Mouse (Mus musculus) gastrocnemius, postnatal 25 days (tissue): Measurements from ENCODE around the gene Mroh9. TPM values are rescaled to one million over a fixed set of nuclear protein-coding genes. Genes with fewer than 3 reads are reported as not detected.

Source experiments
- DNase-seq: peaks from one replicate; pipeline ENCODE4 v3.0.0; 2022
- long read RNA-seq, 2 experiments: library from polyadenylated mRNA; stranded (forward); transcript quantifications; one replicate each; pipeline ENCODE4 v2.0.0; 2021
- total RNA-seq, 2 experiments: library from RNA; stranded (reverse); gene quantifications; 1 replicate in 1 of 2; 2 replicates in 1 of 2; pipeline ENCODE4 v1.2.3; 2021

Gene Mroh9
- not detected for total RNA-seq
- long read RNA-seq, experiment 1: 0 reads
- long read RNA-seq, experiment 2: 0 reads

DNA sequence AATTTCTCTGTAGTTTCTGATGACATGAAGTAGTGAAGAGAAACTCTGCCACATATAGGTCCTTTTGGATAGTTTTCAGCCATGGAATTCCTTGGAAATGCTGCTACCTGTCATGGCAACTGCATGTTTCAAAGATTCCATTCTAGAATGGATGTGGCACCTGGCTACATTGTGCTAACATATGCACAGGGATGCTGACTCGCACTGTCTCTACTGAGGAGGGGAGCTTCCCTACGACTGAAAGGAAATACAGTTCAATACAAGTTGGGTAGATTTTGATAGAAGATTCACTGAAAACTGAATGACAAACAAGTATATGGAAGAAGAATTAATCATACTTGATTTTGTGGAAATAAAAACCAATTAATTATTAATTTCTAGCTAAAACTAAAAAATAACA lies at the start of gene Mroh9:
Gene Mroh9, minus strand, starts transcription at position 101 of the 400 bp plus-strand sequence.
- no peak for DNase-seq

DNA sequence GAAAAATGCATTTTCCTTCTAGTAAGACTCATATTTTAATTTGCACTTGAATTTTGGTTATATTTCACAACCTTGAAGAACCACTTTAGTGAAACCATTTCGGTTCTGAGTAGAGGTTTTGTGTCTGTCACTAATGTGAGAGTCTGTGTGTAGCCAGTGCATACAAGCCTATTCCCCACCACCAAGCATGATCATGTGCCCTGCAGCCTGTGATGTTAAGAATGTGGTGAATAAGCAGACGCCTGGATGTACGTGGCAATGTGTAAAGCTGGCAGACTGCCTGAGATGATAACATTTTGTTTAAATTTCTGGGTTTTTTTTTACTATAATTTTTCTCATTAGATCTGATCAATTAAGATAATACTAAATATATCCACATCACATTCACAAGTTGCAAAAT lies 44.5 kb upstream of the Mroh9 start:
- no peak for DNase-seq

DNA sequence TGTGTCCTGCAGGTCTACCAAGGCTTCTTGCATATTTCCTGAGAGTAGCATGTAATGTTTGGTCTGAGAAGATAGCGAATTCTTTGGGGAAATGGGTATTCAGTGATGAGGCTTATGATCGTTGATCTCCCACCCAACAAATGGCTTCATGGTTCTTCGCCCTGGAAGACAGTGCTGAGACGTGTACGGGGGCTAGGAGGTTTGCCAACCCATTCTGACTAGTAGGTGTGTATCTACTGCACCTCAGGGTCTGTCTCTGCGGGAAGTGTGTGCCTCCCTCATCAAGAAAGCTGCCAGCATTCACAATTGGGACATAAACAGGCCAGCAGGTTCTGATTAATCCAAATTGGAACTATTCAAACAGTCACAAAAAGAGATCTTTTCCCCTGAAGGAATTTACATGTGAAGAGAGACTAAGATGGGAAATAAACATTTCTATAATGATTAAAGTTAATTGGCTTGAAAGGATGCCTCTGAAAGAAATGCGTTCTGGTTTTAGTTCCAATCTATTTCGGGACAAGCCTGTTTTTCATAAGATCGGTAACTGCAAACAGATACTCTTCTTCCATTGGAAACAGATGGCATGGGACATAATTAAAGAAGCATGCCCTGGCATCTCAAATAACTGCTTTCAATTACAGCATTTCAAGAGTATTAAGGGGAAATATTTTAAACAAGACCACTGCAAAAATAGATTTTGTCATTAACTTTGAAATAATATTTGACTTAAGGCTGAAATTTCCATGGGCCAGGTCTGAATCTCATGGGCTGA lies 43.8 kb upstream of the Mroh9 start:
- DNase-seq: no peak

DNA sequence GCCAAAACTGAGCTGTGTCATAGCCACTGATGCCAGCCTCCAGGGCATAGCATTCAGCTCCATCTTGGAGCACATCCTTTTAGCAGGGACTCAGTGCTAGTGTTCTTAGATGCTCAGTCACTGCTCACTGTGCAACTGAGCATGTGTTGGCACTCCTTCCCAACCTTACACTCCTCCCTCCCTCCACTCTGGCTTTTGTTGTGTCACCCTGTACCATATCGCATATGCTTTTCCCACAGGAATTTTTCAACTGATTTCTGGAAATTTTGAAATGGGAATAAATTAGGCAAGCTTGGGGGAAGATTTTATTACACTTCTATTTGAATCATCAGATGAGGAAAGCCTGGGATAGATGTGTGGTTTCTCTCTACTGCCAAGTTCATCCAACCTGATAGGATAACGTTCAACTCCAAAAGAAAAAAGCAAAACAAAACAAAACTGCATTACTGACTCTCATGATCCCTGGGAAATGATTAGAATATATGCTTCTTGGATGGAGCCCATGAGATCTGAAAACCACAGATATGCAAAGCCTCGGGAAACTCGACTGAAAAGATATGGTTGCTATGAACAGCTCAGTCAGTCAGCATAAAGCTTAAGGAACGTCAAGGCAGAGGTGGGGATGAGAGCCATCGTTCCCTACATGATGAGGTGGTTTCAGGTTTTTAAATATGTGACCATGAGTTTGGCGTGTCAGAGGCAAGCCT lies 40.9 kb upstream of the Mroh9 start:
- no peak for DNase-seq

DNA sequence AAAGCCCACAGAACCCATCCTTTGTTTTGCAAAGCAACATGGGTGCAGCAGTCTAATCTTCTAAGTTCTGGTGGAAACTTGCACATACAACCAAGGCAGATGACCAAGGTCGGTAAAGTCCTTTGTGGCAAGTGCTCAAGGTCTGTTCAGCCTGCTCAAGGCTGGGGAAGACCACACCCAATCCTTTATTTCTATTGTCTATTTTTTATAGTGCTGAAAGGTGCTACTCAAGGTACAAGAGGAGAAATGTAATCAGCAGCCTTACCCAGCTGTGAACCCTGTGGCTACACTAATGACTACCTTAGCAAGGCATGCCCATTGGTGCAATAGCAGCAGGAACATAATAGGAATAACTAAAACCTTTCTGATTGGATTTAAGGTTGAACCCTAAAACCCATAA lies 36.9 kb upstream of the Mroh9 start:
- no peak for DNase-seq

DNA sequence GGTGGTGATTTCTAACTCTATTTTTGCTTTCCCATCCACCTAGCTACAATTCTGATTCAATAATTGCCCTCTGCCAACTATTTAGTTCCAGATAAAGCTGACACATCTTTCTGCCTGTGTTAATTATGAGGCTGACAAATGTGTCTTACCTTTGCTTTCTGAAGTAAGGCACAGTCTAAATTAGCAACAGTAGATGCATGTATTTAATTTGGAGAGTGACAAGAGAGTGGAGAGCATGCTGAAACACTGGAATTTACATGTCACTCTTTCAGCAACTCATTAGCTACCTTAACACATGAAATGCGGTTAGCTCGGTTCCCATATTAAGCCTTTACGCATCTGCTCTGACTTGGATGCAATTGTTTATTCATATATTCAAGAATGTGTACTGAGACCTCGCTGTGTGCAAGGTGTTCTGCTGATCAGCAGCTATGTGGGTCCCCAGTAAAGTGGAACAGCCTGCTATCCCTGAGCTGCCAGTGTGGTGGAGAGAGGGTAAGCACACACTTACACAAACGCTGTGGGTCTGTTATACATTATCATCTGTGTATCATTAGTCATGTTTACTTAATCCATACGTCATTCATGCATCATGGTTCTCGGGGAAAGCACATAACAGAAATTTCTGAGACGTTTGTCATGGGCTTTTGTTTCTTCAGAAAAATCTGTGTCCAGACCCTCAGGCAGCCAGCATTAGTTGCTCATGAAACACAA lies 28.1 kb upstream of the Mroh9 start:
- no peak for DNase-seq

DNA sequence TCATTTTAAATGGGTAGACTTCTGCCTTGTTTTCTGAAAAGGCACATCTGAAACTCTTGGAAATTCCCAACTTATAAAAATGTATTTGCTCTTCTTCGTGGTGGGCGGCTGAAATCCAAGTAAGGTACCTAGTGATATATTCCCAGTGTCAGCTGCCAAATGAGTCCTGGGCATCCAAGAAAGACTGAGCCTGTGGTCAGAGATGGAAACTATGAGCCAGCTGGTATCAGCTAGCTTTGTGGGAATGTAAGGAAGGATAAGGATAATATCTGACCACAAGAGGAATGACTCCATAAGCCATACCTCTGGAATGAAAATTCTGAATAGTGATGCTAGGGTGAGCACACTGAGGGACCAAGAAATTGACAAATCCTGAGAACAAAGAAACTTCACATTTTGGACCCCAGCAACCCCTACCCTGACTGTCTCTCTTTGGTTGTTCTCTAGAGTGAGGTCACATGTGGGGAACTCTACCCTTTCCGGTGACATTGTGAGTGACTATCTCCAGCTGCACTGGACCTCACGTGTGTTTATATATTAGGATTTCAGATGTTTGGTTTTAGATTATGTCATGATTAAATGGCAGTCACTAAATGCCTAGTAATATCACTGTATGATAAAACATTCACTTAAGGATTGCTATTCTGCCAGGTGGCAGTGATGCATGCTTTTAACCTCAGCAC lies 27.2 kb upstream of the Mroh9 start:
- DNase-seq: no peak

DNA sequence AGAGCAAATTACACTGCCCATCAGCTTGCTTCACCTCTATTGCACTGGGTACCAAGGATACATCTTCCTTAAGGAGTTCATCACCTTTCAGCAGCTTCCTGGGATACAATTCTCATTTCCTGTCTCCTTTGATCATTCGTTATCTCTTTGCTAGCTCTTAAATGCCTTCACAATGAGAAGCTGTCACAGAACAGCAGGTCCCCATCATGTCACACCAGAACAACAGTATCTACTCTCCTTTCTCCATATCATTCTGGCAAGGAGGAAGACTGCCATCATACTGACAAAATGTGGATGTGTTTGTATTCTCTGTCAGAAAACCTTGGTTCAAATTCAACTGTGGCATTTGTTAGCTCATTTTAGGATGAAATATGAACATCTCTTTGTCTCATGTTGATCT lies 19.5 kb upstream of the Mroh9 start:
- DNase-seq: no peak

DNA sequence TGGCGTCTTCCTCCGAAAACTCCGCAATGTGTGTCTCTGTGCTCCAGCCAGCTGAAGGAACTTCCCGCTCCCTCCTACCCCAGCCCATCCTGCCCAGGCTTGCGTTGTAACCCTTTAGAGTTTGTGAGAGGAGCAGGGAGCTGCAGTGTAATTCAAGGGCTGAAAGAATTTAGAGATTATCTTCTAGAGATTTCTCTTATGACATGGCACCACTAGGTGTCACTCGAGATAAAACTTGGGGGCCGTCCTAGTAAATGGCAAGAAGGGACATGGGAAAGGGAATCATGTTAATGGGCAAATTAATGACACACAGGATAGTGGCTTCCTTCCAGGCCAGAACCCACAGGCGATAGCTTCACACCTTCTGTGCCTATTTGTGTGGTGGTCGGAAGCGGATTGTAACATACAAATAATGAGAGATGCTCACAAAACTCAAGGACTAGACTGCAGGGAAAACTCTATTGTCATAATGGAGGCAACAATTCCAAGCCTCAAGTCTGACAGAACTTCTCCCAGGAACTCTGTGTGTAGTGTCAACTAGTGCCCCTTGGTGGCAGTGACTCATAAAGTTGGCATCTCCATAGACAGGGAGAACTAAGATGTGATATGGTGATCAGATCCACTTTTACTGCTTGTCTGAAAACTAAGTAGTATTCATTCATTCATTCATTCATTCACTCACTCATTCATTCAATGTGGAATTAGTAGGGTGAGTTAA lies 6.1 kb upstream of the Mroh9 start:
- no peak for DNase-seq

DNA sequence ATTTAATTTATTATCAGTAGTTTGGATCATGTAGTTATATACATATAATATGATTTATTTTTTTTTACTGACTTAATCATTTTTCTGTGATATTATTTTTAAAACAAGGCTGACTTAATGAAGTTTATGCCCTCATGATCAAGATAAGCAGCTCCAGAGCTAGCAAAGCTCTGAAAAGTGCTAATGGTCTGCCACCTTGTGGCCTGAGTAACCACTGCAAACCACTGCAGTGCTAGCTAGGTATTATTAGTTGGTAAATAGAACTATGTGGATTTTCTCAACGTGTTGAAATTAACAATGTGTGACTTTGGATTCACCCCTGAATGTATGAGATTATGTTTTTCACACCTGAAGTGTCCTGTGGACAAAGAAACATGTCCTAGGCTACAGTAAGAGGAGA lies 15.0 kb downstream of the Mroh9 start:
- DNase-seq: no peak

DNA sequence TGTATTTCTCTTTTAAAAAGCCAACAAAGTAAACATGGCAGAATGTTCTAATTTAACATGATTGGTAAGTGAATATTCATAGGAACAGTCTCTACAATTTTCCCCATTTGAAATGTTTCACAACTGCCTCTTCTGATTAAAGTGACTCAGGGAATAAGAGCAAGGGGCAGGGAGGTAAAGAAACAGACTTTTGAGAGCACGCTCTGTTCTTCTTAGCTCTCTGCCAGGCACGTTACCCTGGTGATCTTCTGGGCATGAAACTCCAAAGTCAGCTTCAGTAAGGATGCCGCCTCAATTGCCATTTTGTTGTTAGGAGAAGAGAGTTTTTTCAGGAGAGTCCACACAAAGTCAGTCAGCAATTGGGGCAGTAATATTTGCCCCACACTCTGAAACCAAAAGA lies 25.1 kb downstream of the Mroh9 start:
- DNase-seq: no peak

DNA sequence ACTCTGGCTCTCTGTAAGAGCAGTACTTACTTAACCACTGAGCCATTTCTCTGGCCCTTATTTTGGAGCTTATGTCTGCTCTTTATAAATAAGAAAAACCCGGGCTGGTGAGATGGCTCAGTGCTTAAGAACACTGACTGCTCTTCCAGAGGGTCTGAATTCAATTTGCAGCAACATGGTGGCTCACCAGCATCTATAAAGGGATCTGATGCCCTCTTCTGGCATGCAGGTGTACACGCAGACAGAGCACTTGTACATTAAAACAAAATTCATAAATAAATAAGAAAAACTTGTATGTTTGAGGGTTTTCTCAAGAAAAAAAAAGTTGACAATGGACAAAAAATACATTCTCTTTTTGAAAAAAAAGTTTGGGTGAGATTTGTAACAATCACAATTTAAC lies 28.1 kb downstream of the Mroh9 start:
- no peak for DNase-seq

DNA sequence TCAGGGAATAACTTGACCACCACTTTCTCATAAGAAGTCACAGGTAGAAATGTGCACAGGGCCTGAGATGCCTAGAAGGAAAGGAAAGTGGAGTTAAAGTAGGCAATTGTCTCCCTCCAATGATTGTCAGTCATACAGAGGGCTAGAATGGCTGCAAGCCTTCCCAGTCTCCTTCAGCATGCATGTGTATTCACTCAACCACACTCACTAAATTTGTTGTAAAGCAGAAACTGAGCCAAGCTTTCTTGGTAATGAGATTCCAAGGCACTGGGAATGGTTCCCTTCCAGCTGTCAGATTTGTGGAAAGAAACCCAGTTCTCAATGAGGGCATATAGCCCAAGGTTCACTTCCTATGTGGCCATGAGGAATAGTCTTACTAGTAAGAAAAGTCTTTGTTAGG lies 29.8 kb downstream of the Mroh9 start:
- DNase-seq: no peak

DNA sequence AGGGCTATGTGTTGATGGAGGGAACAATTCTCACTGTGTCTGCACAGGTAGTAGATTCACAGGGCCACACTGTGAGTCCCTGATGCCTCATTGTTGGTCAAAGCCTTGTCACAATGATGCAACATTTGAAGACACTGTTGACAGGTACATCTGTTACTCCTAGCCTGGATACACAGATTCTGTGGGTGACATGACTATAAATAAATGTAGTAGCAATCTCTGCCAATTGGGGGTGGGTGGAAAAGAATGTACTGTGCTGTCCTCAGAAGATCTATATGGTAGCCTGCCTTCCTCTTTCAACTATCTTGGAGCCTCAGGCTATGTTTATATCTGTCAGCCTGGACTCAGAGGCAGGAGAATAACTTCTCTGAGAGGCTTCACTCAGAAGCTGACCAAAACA lies 62.4 kb downstream of the Mroh9 start:
- DNase-seq: no peak

DNA sequence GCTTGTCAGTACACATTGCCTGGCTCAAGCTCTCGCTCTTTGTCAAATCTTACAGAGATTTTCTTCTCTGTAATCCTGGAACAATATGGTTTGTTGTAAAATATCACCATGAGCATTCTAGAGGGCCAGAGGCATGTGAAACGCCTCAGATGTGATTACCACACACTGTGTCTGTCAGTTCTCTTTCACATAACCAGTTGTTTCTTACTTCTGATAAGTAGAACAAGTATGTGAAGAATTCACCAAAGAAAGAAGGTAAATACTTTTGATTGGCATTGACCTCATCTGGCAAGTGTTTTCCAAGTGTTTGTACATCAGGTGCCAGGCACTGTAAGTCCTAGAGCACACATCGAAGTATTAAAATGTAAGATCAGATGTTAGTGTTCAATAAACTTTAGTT lies 76.2 kb downstream of the Mroh9 start:
- no peak for DNase-seq

DNA sequence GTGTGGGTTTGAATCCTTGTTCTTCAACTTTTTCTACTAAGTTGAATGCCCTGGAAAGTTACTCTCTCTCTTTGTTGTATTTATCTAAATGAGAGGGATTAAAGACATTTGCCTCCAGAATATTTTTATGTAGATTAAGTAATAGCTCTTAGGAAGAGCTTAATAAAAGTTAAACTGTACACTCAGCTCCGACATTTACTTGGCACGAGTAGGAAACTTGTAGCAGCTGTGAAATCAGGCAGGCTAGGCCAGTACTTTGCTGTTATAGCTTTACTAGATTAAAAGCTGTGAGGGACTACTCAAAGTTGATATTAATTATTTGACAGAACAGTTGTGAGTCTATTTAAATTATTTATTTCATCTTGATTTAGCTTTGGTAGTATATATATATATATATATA lies 82.0 kb downstream of the Mroh9 start:
- DNase-seq: no peak

DNA sequence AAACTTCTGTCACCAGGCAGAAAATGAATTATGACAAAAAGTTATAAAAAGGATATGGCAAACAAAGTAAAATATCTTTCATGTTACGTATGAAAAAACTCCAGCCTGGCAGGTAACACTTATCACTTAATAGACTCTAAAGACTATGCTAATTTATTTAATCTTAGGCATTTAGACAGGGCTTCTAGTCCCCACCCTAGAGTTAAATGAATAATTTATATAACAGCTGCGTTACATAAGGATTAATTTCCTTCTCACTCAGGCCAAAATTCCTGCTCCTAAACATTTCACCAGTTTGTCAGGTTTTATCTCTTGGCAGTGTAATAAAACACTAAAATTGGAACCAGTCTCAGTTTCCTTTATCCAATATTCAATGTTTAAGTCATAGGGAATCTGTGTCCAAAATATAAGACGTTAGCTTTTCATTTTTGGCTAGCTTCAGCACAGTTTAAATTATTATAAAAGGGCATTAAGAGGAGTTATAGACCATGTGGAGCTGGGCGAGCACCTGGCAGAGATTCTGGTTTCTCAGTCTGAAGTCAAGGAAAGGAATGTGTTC lies 84.1 kb downstream of the Mroh9 start:
- no peak for DNase-seq

DNA sequence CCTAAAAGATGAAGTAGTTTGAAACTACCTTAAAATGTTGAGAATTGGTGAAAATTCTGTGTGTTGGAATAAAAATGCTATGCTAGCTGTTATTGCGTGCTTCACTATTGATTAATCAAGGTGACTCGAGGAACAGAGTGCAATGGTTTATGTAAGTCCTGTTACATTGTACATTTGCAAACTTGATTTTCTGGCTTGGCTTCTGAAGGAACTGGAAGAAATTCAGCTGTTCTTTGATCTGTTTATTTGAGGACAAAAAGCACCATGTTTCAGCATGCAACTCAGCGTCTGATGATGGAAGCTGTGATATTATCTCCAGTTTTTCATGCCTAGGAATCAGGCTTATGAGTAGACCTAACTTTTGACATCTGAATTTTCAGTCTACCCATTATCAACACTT lies 97.9 kb downstream of the Mroh9 start:
- no peak for DNase-seq

DNA sequence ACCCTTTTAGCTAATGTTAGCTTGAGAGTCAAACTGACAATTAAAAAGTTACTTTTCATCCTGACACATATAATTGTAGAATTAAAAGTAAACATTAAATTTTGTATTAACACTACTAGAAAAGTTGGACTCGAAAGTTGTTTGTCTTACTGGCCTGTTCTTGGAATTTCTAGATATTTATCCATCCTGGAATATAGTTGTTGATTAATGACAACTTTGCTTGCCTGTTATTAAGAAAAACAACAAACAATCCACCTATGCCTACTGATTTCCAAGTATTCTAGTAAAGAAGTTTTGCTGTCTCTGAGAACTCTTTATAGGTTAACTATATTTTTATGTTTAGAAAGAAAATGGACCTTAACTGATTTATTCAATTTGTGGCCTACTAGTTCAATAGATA lies 98.7 kb downstream of the Mroh9 start:
- DNase-seq: no peak

DNA sequence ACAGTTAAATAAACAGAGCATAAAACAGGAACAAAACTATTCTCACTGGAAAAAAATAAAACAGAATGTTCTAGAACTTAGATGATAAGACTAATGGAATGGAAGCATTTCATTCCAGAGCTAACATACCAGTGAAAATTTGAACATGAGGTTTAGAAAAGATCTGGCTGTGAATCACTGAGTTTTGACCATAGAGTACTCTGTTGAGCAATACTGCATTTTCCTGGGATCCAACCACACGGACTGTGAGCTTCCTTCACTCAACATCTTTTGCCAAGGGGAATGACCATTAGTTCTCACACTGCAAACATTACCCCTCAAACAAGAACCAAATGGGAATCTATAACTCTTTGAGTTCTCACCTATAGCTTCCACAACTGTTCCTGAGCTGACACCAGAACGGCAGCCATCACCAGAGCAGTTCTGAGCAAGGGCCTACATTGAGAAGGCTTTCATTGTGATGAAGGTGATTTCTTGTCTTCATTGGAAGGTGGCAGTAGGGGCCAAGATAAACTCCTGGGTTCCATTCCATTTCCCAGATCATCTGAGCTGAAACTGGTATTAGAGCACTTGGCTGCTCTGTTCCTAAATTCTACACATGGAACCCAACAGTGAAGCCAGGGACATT lies 99.2 kb downstream of the Mroh9 start:
- no peak for DNase-seq

DNA sequence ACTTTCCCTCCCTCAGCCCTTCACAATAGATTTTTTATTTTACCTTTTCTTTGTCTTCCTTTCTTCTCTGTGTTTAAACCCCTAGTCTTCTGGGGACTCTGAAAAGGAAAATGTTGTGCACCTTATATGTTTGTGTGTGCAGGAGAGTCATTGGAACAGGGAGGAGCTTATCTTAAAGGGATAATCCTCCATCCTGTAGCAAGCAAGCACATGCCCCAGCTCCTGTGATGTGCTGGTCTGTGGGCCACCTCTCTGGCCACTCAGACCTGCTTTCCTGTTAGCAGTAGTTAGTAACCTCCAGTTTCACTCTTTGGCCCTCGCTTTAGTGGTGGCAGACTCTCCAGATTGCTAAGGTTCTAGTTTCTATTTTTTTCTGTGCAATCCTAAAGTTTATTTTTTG lies 101.0 kb downstream of the Mroh9 start, which contains the start of gene Fmo3:
Gene Fmo3, minus strand, starts transcription at position 101 of the 400 bp plus-strand sequence.
- DNase-seq: no peak
